Mouse (Mus musculus): ENCODE data around the gene Myo9b. TPM values are rescaled to one million over a fixed set of nuclear protein-coding genes. Genes with fewer than 3 reads are reported as not detected.

Gene Myo9b
- polyA plus RNA-seq, 1 experiment from 2014 or later = 16.0 TPM

DNA sequence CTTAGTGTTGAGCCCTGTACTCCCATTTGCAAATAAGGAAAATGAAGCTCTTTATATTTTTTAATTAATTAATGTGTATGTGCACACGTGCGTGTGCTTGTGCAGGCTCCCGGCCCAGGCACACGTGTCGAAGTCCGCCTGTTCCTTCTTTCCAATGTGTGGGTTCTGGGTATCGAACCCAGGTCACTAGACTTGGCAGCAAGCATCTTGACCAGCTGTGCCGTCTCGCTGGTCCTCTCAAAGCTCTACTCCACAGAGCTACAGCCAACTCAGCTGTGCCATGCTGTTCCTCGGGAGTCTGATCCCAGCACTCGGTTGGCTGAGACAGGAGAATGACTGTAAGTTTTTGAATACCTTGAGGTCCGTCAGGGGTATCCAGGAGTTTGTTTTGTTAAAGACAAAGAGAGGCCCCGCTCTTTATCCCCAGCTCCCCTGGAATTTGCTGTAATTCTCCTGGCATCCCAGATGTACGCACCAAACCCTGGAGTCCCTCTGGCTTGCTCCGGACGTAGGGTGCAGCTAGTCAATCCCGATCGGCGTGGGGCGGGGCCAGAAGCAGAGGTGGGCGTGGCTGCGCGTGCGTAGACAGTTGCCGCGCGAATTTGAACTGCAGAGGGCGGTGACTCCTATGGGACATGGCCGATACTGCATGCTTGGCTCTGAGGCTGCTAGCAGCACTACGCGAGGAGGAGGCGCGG, 133.0 kb downstream of the Myo9b start, which contains the start of gene Ankle1:
Gene Ankle1 (plus strand): TSS at position 610 of the 698 bp plus-strand sequence.
- ATAC-seq (ENCODE audit: low read depth) = peak; percentile 92
- H3K9ac ChIP-seq (replicated peaks; ENCODE audit: low read depth, low read length) = peak within 1 kb of the TSS; percentile 26; the same call in 1 of the 2 replicates
- H3K27ac ChIP-seq (ENCODE audit: low read depth, low read length) = no peak within 1 kb of the TSS
- WGBS = 15% methylated on average over 33 of the region's 33 CpGs
- H3K4me2 ChIP-seq (ENCODE audit: low read depth, low read length) = peak within 1 kb of the TSS; percentile 79
- no peaks in the 10 kb centered on the region for H3K27me3 ChIP-seq (ENCODE audit: control insufficient read depth, insufficient read depth, low read length)
- H3K4me3 ChIP-seq (ENCODE audit: low read depth, low read length) = peak within 1 kb of the TSS; percentile 36
- H3K36me3 ChIP-seq (ENCODE audit: control insufficient read depth, insufficient read depth, low read length) = no peaks in the 10 kb centered on the region
- H3K9me3 ChIP-seq (ENCODE audit: control insufficient read depth, low read length) = no peaks in the 10 kb centered on the region
- no peaks in the 10 kb centered on the region for H3K4me1 ChIP-seq (ENCODE audit: control insufficient read depth, insufficient read depth, low read length)

DNA sequence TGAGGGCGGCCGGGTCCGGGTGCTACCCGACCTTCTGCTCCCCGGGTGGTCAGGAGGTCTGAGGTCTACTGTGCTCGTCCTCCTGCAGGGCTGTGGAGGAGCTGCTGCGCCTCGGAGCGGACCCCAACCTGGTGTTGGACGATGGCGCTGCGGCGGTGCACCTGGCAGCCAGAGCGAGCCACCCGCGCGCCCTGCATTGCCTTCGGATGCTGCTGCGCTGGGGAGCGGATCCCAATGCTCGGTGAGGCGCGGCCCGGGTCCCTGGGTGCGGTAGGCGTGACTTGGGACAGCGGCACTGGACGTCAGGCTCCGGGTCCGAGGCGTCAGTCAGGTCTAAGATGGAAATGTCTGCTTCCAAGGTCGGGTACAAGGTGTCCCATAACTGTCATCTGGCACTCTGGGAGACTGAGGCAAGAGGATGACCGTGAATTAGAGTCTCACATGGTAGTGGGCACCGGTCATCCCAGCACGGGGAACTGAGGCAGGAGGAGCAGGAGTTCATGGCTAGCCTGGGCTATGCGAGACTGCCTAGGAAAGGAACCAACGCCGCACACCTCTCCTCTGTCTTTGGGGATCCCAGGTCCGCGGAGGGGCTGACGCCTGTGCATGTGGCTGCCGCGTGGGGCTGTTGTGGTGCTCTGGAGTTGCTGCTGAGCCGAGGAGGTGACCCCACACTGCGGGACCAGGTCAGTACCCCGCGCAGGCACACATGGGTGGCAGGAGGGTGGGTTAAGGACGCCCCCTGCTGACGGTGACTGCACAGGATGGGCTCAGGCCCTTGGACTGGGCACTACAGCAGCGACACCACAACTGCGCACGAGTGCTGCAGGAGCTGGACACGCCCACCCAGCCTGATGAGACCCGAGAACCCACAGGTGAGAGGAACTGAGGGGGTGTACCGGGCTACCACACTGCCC, 133.8 kb downstream of the Myo9b start:
- Histone ChIP-seq H3K27me3 (ENCODE audit: control insufficient read depth, insufficient read depth, low read length) (no peaks in the 10 kb centered on the region), H3K4me1 (ENCODE audit: control insufficient read depth, insufficient read depth, low read length) (no peaks in the 10 kb centered on the region), H3K27ac (ENCODE audit: low read depth, low read length) (no peak overlapping the region), H3K9ac (replicated peaks; ENCODE audit: low read depth, low read length) (no peak overlapping the region), H3K9me3 (ENCODE audit: control insufficient read depth, low read length) (no peaks in the 10 kb centered on the region), H3K4me2 (ENCODE audit: low read depth, low read length) (peak overlapping the region; percentile 79), H3K36me3 (ENCODE audit: control insufficient read depth, insufficient read depth, low read length) (no peaks in the 10 kb centered on the region), H3K4me3 (ENCODE audit: low read depth, low read length) (peak overlapping the region; percentile 36)
- WGBS = under 1% methylated on average over 55 of the region's 55 CpGs
- peak; percentile 72 for ATAC-seq (ENCODE audit: low read depth)

GRCm38 (mm10) chr8:71407441-71407840, 134.9 kb downstream of the Myo9b start:
- 92% methylated on average over 14 of the region's 14 CpGs for WGBS

GRCm38 (mm10) chr8:71408231-71408630, 135.7 kb downstream of the Myo9b start:
- 96% methylated on average over 4 of the region's 4 CpGs for WGBS
- Histone ChIP-seq H3K36me3 (ENCODE audit: control insufficient read depth, insufficient read depth, low read length) (no peaks in the 10 kb centered on the region), H3K4me2 (ENCODE audit: low read depth, low read length) (no peak overlapping the region), H3K9ac (replicated peaks; ENCODE audit: low read depth, low read length) (no peak overlapping the region), H3K9me3 (ENCODE audit: control insufficient read depth, low read length) (no peaks in the 10 kb centered on the region), H3K27me3 (ENCODE audit: control insufficient read depth, insufficient read depth, low read length) (no peaks in the 10 kb centered on the region), H3K27ac (ENCODE audit: low read depth, low read length) (no peak overlapping the region), H3K4me1 (ENCODE audit: control insufficient read depth, insufficient read depth, low read length) (no peaks in the 10 kb centered on the region), H3K4me3 (ENCODE audit: low read depth, low read length) (no peak overlapping the region)
- ATAC-seq (ENCODE audit: low read depth) = no peak

More at GRCm38 (mm10) chr8:71407441-71407840, 134.9 kb downstream of the Myo9b start:
- H3K9me3 ChIP-seq (ENCODE audit: control insufficient read depth, low read length) = no peaks in the 10 kb centered on the region
- no peak for ATAC-seq (ENCODE audit: low read depth)
- H3K4me2 ChIP-seq (ENCODE audit: low read depth, low read length) = no peak overlapping the region
- H3K27ac ChIP-seq (ENCODE audit: low read depth, low read length) = no peak overlapping the region
- H3K4me1 ChIP-seq (ENCODE audit: control insufficient read depth, insufficient read depth, low read length) = no peaks in the 10 kb centered on the region
- H3K4me3 ChIP-seq (ENCODE audit: low read depth, low read length) = no peak overlapping the region
- H3K9ac ChIP-seq (replicated peaks; ENCODE audit: low read depth, low read length) = no peak overlapping the region
- no peaks in the 10 kb centered on the region for H3K27me3 ChIP-seq (ENCODE audit: control insufficient read depth, insufficient read depth, low read length)
- H3K36me3 ChIP-seq (ENCODE audit: control insufficient read depth, insufficient read depth, low read length) = no peaks in the 10 kb centered on the region

Other genes starting within 250 kb of the Myo9b start
- 55.8 and 59.3 TPM in 2 replicates for gene Haus8, start 220 bp downstream of the Myo9b start, polyA plus RNA-seq (2014; fragmentation: Nextera tagmentation; extraction: Ambion mirVana)
- 115 and 130 TPM in 2 replicates for gene Use1, start 94.1 kb downstream of the Myo9b start, polyA plus RNA-seq (2014; fragmentation: Nextera tagmentation; extraction: Ambion mirVana)
- 4.8 and 4.9 TPM in 2 replicates for gene Ocel1, start 98.6 kb downstream of the Myo9b start, polyA plus RNA-seq (2014; fragmentation: Nextera tagmentation; extraction: Ambion mirVana)
- 22.3 and 32.8 TPM in 2 replicates for gene Nr2f6, start 109.2 kb downstream of the Myo9b start, polyA plus RNA-seq (2014; fragmentation: Nextera tagmentation; extraction: Ambion mirVana)
- gene Ushbp1, start 123.1 kb downstream of the Myo9b start, polyA plus RNA-seq (2014; fragmentation: Nextera tagmentation; extraction: Ambion mirVana) = 3.2 and 5.0 TPM in 2 replicates
- gene Babam1, start 124.1 kb downstream of the Myo9b start, polyA plus RNA-seq (2014; fragmentation: Nextera tagmentation; extraction: Ambion mirVana) = 90.9 and 96.5 TPM in 2 replicates
- 1.9 and 2.7 TPM in 2 replicates for gene Ankle1, start 133.3 kb downstream of the Myo9b start, polyA plus RNA-seq (2014; fragmentation: Nextera tagmentation; extraction: Ambion mirVana)
- gene Abhd8, start 190.9 kb downstream of the Myo9b start, polyA plus RNA-seq (2014; fragmentation: Nextera tagmentation; extraction: Ambion mirVana) = 101 and 104 TPM in 2 replicates
- 186 and 189 TPM in 2 replicates for gene Mrpl34, start 192.2 kb downstream of the Myo9b start, polyA plus RNA-seq (2014; fragmentation: Nextera tagmentation; extraction: Ambion mirVana)
- gene Dda1, start 196.5 kb downstream of the Myo9b start, polyA plus RNA-seq (2014; fragmentation: Nextera tagmentation; extraction: Ambion mirVana) = 236 and 251 TPM in 2 replicates
- 6.9 and 8.4 TPM in 2 replicates for gene Ano8, start 213.2 kb downstream of the Myo9b start, polyA plus RNA-seq (2014; fragmentation: Nextera tagmentation; extraction: Ambion mirVana)
- gene Gtpbp3, start 215.4 kb downstream of the Myo9b start, polyA plus RNA-seq (2014; fragmentation: Nextera tagmentation; extraction: Ambion mirVana) = 5.5 and 5.9 TPM in 2 replicates
- gene Plvap, start 239.0 kb downstream of the Myo9b start, polyA plus RNA-seq (2014; fragmentation: Nextera tagmentation; extraction: Ambion mirVana) = 5.4 and 9.8 TPM in 2 replicates

All from neural tube, embryonic 14.5 days (tissue).